Mouse (Mus musculus): Measurements from ENCODE around the gene Sept4. TPM values are rescaled to one million over a fixed set of nuclear protein-coding genes. Genes with fewer than 3 reads are reported as not detected.

Sept4 gene
- total RNA-seq, 1 experiment = 6.1 TPM

DNA sequence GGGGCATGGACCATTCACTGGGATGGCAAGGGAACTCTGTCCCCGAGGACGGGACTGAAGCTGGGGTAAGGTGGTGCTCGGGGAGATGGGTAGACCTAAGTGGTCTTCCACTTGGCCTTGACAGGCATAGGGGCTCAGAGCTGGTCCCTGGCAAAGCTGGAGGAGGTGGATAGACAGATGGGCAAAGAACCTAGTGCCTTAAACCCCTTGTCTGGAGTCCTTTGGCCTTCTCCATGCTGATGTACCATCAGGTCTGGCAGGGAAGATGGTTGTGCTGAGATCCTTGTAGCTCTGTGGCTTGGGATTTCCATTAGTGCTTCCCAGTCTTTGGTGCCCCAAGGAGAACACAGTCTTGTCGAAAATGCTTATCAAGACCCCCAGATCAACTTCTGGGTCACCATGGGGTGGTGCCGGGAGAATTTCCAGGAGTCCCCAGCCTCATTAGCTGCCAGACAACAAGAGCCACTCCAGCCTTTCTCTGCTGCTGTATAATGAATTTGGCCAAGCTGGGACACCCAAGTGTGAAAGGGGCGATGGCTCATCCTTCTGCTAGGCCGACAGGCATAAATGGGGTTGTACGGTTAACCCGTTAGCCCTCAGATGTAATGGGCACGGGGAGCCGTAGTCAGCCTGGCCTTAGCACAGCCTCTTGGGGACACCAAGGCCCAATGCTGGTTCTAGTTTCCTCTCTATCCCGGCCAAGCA, 12.6 kb downstream of the Sept4 start:
- H3K4me3 ChIP-seq (ENCODE audit: insufficient read depth in 1 of 2, low read depth in 1 of 2, low read length in 2 of 2, poor library complexity in 1 of 2, severe bottlenecking in 1 of 2) = no peak overlapping the region
- H3K9ac ChIP-seq (ENCODE audit: insufficient read depth, low read depth, low read length, poor library complexity, severe bottlenecking) = no peak overlapping the region
- H3K4me1 ChIP-seq (ENCODE audit: control insufficient read depth in 2 of 2, insufficient read depth in 2 of 2, low read length in 2 of 2, poor library complexity in 1 of 2) = peaks cover 2 to 12% of the 10 kb centered on the region in 2 experiments; a peak in 1 of 4 replicates
- no peak for DNase-seq (ENCODE audit: low read depth, low spot score)
- in situ Hi-C loops (cut with MboI; ENCODE audit: low sequenced_read_pairs in 2 of 2, unreplicated experiment in 2 of 2) = no loop called here
- H3K36me3 ChIP-seq (ENCODE audit: control insufficient read depth, insufficient read depth, low read length, poor library complexity, severe bottlenecking) = no peaks in the 10 kb centered on the region
- H3K9me3 ChIP-seq (ENCODE audit: control insufficient read depth, insufficient read depth, low read depth, low read length) = no peaks in the 10 kb centered on the region
- no peak overlapping the region for H3K27ac ChIP-seq (ENCODE audit: insufficient read depth, low read depth, low read length, poor library complexity, severe bottlenecking)
- TF ChIP-seq ZNF384 (IDR thresholded peaks at IDR 0.05; ENCODE audit: low read depth, low read length) = no peak
- TF ChIP-seq CHD2 (IDR thresholded peaks at IDR 0.05; ENCODE audit: low read depth, low read length) = no peak
- TF ChIP-seq MAFK (IDR thresholded peaks at IDR 0.05; ENCODE audit: insufficient read depth, low read depth, low read length) = no peak
- TF ChIP-seq HCFC1 (IDR thresholded peaks at IDR 0.05; ENCODE audit: borderline replicate concordance, insufficient read depth, low read length) = no peak
- no peak for TF ChIP-seq ZC3H11A (IDR thresholded peaks at IDR 0.05; ENCODE audit: borderline replicate concordance, low read depth, low read length)

DNA sequence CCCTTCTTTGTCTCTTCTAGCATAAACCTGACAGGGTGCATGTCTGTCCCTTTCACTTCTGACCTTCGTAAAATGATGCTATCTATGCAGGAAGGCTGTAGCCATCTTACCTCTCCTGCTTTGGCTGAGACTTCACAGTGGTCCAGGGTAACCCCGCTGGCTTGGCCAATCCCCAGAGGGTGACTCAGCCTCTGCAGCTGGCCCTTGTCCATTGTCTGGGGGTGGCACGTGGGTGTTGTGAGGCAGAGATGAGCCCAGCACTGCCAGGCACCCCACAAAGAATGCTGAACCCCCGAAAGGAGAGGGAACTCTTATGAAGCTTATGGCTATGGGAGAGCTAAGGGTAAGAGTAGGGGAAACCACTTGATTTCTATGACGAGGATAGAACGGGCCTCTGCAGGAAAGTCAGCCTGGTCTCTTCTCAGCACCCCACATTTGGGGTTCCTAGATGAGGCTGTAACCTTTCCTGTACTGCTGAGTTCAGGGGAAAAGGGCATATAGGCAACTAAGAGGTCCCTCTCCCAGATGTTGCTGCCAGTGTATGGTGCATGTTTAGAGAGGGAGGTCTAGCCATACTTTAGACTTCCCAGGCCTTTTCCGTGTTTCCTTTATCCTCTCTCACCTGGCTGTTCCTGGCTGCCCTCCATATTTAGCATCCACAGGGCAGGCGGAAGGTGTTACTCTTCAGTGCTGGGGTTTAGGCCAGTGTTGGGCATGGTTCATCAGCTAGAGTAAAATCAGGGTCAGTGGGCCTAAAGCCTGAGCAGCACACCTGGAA, 13.4 kb downstream of the Sept4 start:
- Histone ChIP-seq H3K9ac (ENCODE audit: insufficient read depth, low read depth, low read length, poor library complexity, severe bottlenecking) (no peak overlapping the region), H3K36me3 (ENCODE audit: control insufficient read depth, insufficient read depth, low read length, poor library complexity, severe bottlenecking) (no peaks in the 10 kb centered on the region), H3K4me3 (ENCODE audit: insufficient read depth in 1 of 2, low read depth in 1 of 2, low read length in 2 of 2, poor library complexity in 1 of 2, severe bottlenecking in 1 of 2) (no peak overlapping the region), H3K27ac (ENCODE audit: insufficient read depth, low read depth, low read length, poor library complexity, severe bottlenecking) (no peak overlapping the region), H3K4me1 (ENCODE audit: control insufficient read depth in 2 of 2, insufficient read depth in 2 of 2, low read length in 2 of 2, poor library complexity in 1 of 2) (peaks cover 2 to 12% of the 10 kb centered on the region in 2 experiments; a peak in 1 of 4 replicates), H3K9me3 (ENCODE audit: control insufficient read depth, insufficient read depth, low read depth, low read length) (no peaks in the 10 kb centered on the region)
- TF ChIP-seq MAFK (IDR thresholded peaks at IDR 0.05; ENCODE audit: insufficient read depth, low read depth, low read length) (no peak), HCFC1 (IDR thresholded peaks at IDR 0.05; ENCODE audit: borderline replicate concordance, insufficient read depth, low read length) (no peak), ZC3H11A (IDR thresholded peaks at IDR 0.05; ENCODE audit: borderline replicate concordance, low read depth, low read length) (no peak), ZNF384 (IDR thresholded peaks at IDR 0.05; ENCODE audit: low read depth, low read length) (no peak), CHD2 (IDR thresholded peaks at IDR 0.05; ENCODE audit: low read depth, low read length) (no peak)
- in situ Hi-C loops (cut with MboI; ENCODE audit: low sequenced_read_pairs in 2 of 2, unreplicated experiment in 2 of 2) = no loop called here
- DNase-seq (ENCODE audit: low read depth, low spot score) = no peak

DNA sequence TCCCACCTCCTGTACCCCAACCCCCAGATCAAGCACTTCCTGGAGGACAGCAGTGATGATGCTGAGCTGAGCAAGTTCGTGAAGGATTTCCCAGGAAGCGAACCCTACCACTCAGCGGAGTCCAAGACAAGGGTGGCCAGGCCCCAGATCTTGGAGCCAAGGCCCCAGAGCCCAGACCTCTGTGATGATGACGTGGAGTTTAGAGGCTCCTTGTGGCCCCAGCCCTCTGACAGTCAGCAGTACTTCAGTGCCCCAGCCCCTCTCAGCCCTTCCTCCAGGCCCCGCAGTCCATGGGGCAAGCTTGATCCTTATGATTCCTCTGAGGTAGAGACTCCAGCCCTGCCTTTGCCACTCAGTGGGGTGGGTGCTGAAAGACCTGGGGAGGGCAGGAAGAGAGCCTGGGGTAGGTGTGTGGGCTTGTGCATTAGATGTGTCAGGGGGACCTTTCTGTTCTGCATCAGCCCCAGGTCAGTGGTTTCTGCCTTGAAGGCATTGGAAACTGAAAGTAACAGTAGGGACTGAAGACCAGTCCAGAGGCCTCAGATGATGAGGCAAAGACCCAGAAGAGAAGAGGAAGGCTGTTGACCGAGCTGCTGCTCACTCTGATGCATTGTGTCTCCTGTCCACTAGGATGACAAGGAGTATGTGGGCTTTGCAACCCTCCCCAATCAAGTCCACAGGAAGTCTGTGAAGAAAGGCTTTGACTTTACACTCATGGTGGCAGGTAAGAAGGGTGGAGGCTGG, 14.8 kb downstream of the Sept4 start:
- H3K4me1 ChIP-seq (ENCODE audit: control insufficient read depth in 2 of 2, insufficient read depth in 2 of 2, low read length in 2 of 2, poor library complexity in 1 of 2) = peaks cover 2 to 9% of the 10 kb centered on the region in 2 experiments; a peak in 1 of 4 replicates
- H3K9ac ChIP-seq (ENCODE audit: insufficient read depth, low read depth, low read length, poor library complexity, severe bottlenecking) = no peak overlapping the region
- in situ Hi-C loops (cut with MboI; ENCODE audit: low sequenced_read_pairs in 2 of 2, unreplicated experiment in 2 of 2) = no loop called here
- no peak overlapping the region for H3K27ac ChIP-seq (ENCODE audit: insufficient read depth, low read depth, low read length, poor library complexity, severe bottlenecking)
- no peak overlapping the region for H3K4me3 ChIP-seq (ENCODE audit: insufficient read depth in 1 of 2, low read depth in 1 of 2, low read length in 2 of 2, poor library complexity in 1 of 2, severe bottlenecking in 1 of 2)
- DNase-seq (ENCODE audit: low read depth, low spot score) = no peak
- TF ChIP-seq CHD2 (IDR thresholded peaks at IDR 0.05; ENCODE audit: low read depth, low read length) (no peak), MAFK (IDR thresholded peaks at IDR 0.05; ENCODE audit: insufficient read depth, low read depth, low read length) (no peak)
- no peaks in the 10 kb centered on the region for H3K36me3 ChIP-seq (ENCODE audit: control insufficient read depth, insufficient read depth, low read length, poor library complexity, severe bottlenecking)
- H3K9me3 ChIP-seq (ENCODE audit: control insufficient read depth, insufficient read depth, low read depth, low read length) = no peaks in the 10 kb centered on the region

DNA sequence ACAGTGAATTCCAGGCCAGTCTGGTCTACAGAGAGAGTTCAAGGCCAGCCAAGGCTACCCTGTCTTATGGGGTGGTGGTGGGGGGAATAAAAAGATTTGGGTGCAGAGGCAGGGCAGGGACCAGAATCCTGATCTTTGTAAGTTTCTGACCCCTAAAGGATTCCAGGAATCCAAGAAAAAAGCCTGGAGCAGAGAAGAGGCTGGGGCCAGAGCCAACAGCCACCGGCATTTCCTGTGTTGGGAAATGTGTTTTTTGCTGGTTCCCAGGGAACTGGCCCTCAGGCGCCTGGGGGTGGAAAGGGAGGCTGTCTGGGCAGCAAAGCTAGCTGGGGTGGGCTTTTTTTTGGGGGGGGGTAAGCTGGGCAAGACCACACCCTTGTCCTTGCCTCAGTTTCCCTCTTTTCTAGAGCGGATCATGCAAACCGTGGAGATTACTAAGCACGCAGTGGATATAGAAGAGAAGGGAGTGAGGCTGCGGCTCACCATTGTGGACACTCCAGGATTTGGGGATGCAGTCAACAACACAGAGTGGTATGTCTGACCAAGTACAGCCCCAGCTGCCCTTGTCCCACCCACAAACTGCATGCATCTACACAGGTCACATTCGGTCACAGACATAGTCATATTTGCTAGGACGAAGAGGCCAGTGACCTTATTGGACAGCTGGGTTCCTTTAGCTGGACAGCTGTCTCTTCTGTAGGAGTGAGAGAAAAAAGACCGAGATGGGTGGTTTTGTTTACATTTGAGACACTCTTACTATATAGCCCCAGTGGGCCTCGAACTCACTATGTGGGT, 16.2 kb downstream of the Sept4 start:
- H3K4me1 ChIP-seq (ENCODE audit: control insufficient read depth in 2 of 2, insufficient read depth in 2 of 2, low read length in 2 of 2, poor library complexity in 1 of 2) = peaks cover 0 to 12% of the 10 kb centered on the region in 2 experiments; a peak in 1 of 4 replicates
- no peak overlapping the region for H3K9ac ChIP-seq (ENCODE audit: insufficient read depth, low read depth, low read length, poor library complexity, severe bottlenecking)
- in situ Hi-C loops (cut with MboI; ENCODE audit: low sequenced_read_pairs in 2 of 2, unreplicated experiment in 2 of 2) = no loop called here
- no peak for DNase-seq (ENCODE audit: low read depth, low spot score)
- no peak for TF ChIP-seq HCFC1 (IDR thresholded peaks at IDR 0.05; ENCODE audit: borderline replicate concordance, insufficient read depth, low read length)
- no peak for TF ChIP-seq MAFK (IDR thresholded peaks at IDR 0.05; ENCODE audit: insufficient read depth, low read depth, low read length)
- TF ChIP-seq CHD2 (IDR thresholded peaks at IDR 0.05; ENCODE audit: low read depth, low read length) = no peak
- no peak for TF ChIP-seq ZNF384 (IDR thresholded peaks at IDR 0.05; ENCODE audit: low read depth, low read length)
- TF ChIP-seq ZC3H11A (IDR thresholded peaks at IDR 0.05; ENCODE audit: borderline replicate concordance, low read depth, low read length) = no peak
- no peaks in the 10 kb centered on the region for H3K9me3 ChIP-seq (ENCODE audit: control insufficient read depth, insufficient read depth, low read depth, low read length)
- H3K4me3 ChIP-seq (ENCODE audit: insufficient read depth in 1 of 2, low read depth in 1 of 2, low read length in 2 of 2, poor library complexity in 1 of 2, severe bottlenecking in 1 of 2) = no peak overlapping the region
- no peaks in the 10 kb centered on the region for H3K36me3 ChIP-seq (ENCODE audit: control insufficient read depth, insufficient read depth, low read length, poor library complexity, severe bottlenecking)
- no peak overlapping the region for H3K27ac ChIP-seq (ENCODE audit: insufficient read depth, low read depth, low read length, poor library complexity, severe bottlenecking)
